Mouse (Mus musculus) left cerebral cortex, postnatal 25 days (tissue): ENCODE data around the gene S100a11. TPM values are rescaled to one million over a fixed set of nuclear protein-coding genes. Genes with fewer than 3 reads are reported as not detected.
"Not testable (repeated sequence)": the region's sequence is repeated elsewhere in the genome, so short reads cannot be mapped to it uniquely, and the experiment has no call there.

Source experiments
- DNase-seq, 2 experiments: peaks; one replicate each; pipeline ENCODE4 v3.0.0; 2022; ENCODE audit warnings: low spot score in 2 of 2, mixed read lengths in 1 of 2
- intact Hi-C: fragments of 180-260 bp; cut with DNase I; formaldehyde crosslinking; loops from one replicate; pipeline ENCODE4 v1.15.1; 2025
- total RNA-seq, 2 experiments: library from RNA; stranded (reverse); gene quantifications; 2 replicates each; pipeline ENCODE4 v1.2.3; 2021

Gene S100a11
- total RNA-seq, 2 experiments from 2014 or later, result 8.3 to 11.3 TPM

DNA sequence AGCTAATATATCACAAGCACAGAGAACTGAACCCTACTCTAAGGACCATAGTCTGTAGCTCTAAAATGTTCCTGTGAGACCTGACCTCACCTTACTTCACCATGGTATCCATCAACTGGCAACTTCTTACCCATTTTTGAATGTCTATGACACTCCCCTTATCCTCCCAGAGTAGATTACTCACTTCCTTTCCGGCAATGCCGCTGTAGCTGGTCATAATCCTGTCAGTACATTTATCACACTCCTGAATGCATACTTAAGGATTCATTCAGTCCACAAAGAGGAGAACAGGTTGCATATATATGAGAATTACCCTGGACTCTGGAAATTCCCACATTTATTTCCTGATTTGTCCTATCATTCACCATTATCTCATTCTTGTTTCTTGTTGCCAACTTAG is 2.9 kb upstream of the S100a11 start:
- intact Hi-C loops, result no loop called here
- no peak for DNase-seq

GRCm38 (mm10) chr3:93519856-93520329 is 395 bp upstream of the S100a11 start:
- intact Hi-C loops, result no loop called here
- no peak for DNase-seq

DNA sequence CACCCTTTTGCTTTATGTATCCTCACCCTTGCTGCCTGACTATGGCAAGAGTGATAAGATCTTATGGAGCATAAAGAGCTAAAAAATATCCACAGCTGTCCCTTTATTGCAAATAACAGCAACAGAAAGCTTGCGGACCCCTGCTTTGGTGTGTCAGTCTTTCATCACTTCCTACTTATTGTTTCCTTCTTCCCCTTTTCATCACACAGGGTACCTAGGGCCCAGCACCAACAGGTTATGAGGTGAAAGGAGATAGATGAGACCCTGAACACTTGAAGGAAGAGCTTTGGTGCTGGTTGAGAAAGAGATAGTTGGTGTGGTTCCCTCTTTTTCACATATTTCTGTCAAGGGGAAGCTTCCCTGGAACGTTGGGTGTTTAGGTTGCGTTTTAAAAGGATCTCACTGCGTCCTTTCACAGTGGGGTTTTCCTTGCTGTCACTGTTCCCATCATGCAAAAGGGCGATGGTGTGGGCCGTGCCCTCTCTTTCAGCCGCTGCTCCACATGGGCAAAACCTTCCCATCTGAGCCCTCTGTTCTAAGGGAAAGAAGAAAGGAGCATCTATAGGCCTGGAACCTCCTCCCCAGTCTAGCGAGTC is 1.3 kb downstream of the S100a11 start:
- no peak for DNase-seq
- intact Hi-C loops, result no loop called here

DNA sequence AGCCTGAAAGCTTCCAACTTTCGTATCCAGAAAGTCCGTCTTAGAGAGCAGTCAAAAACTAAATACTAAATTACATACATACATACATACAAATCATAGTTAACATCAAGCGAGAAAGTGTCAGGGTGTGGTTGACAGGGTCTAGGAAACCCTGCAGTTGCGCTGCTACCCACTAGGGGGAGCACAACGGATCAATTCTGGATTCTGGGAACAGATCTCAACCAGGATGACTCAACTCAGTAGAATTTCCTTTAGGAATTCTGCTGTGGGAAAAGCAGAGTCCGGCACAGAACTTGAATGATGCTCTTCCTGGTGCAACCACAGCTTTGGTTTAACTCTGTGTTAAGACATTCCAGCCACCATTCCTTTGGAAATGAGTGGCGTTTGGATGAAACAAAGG is 2.3 kb downstream of the S100a11 start:
- intact Hi-C loops, result no loop called here

GRCm38 (mm10) chr3:93527300-93527699 is 7.0 kb downstream of the S100a11 start:
- no peak for DNase-seq
- intact Hi-C loops, result no loop called here

More for the DNA sequence above, 2.3 kb downstream of the S100a11 start:
- peak; percentile 49 to 69 for DNase-seq

DNA sequence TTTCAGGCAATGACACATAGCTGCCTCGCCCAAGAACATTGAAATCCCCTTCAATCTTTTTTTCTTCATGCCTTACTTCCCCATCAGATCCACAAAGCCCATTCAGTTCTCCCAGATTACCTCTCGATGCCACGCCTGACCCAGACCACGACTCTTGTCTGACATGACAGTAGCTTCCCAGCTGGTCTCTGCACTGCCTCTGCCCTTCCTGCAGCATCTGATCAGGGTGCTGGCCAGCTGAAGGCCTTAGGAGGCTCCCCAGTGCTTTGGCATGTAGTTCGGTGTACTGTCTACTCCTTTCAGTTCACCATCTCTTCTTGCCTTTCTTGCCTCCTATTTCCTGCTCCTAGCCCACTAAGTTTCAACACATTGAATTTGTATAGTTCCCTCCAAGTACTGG is 8.5 kb downstream of the S100a11 start:
- intact Hi-C loops, result no loop called here
- no peak for DNase-seq

GRCm38 (mm10) chr3:93537068-93537576 is 16.8 kb downstream of the S100a11 start:
- DNase-seq, result no peak
- intact Hi-C loops, result no loop called here

- intact Hi-C loops, result no loop called here
These were observed 18.2 kb downstream of the S100a11 start for GRCm38 (mm10) chr3:93538486-93538885.

DNA sequence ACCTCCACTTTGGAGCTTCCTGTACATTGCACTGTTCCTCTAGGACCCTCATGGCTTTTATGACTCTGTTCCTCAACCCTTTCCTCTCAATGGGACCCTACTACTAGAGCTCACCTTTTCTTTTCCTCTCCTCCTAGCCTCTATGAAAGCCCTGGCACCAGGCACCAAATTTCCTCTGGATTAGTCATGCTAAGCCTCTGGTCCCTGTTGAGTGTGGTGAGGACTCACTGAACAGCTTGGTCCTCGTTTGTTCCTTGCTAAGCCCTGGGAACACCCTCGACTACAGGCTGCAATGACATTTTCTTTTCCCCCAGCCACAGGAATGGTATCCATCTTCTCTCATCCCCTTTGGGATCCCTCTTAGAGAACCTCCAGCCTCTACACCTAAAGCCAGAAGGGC is 21.2 kb downstream of the S100a11 start:
- intact Hi-C loops, result no loop called here

More at GRCm38 (mm10) chr3:93538486-93538885, 18.2 kb downstream of the S100a11 start:
- DNase-seq, result no peak

GRCm38 (mm10) chr3:93544170-93544569 is 23.9 kb downstream of the S100a11 start:
- DNase-seq, intact Hi-C loops: not testable (repeated sequence)

More for the DNA sequence above, 21.2 kb downstream of the S100a11 start:
- no peak for DNase-seq

DNA sequence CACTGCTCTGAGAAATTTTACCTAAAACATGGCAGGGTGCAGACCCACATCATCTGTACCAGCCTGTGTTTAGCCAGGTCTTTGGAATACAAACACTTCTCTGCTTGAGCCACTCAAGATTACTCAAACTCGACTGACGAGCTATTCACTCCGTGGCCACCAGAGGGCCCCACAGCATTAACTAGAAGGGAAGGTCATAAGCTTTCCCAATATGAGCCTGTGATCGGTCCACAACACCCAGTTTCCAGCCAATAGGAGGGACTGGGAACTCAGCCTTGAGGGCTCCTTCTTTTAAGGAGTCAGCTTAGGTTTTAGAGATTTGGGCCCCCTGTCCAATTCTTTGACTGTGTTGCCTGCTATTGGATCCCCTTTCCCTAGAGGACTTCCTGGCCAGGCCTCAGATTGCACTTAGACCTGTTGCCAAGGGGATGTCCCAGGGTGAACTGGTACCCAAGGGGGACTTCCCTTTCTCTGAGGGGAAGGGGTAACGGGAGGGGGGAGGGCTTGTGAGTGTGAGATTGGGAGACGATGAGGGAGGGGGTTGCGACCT is 26.9 kb downstream of the S100a11 start:
- intact Hi-C loops, result loop anchor here (1.0 kb wide), 1 partner anchor 60 kb away; no protein-coding TSS in a partner anchor
- DNase-seq, result peak; percentile 72 to 84

- no peak for DNase-seq
- intact Hi-C loops, result loop anchor here (1.0 kb wide), 1 partner anchor 59 kb away; no protein-coding TSS in a partner anchor
These were observed 27.7 kb downstream of the S100a11 start for GRCm38 (mm10) chr3:93547749-93548540.

- DNase-seq, result no peak
- intact Hi-C loops, result no loop called here
These were observed 28.4 kb downstream of the S100a11 start for GRCm38 (mm10) chr3:93548541-93549266.

DNA sequence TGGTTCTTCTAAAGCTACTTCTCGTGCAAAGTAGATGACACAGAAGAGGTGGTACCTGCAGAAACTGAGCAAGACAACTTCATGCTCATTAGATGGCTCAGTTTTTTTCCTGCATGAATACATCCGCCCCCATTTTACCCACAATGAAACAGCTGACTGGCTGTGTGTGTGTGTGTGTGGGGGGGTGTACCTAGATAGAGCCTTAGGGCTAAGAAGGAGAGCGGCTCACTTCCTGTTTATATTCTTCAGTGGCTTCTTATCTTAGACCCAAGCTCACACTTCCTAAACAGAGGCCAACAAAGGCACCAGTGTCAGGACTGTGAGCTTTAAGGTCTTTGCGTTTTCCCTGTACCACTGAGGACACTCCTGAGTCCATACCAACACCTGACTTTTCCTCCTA is 29.7 kb downstream of the S100a11 start:
- no peak for DNase-seq
- intact Hi-C loops, result no loop called here

DNA sequence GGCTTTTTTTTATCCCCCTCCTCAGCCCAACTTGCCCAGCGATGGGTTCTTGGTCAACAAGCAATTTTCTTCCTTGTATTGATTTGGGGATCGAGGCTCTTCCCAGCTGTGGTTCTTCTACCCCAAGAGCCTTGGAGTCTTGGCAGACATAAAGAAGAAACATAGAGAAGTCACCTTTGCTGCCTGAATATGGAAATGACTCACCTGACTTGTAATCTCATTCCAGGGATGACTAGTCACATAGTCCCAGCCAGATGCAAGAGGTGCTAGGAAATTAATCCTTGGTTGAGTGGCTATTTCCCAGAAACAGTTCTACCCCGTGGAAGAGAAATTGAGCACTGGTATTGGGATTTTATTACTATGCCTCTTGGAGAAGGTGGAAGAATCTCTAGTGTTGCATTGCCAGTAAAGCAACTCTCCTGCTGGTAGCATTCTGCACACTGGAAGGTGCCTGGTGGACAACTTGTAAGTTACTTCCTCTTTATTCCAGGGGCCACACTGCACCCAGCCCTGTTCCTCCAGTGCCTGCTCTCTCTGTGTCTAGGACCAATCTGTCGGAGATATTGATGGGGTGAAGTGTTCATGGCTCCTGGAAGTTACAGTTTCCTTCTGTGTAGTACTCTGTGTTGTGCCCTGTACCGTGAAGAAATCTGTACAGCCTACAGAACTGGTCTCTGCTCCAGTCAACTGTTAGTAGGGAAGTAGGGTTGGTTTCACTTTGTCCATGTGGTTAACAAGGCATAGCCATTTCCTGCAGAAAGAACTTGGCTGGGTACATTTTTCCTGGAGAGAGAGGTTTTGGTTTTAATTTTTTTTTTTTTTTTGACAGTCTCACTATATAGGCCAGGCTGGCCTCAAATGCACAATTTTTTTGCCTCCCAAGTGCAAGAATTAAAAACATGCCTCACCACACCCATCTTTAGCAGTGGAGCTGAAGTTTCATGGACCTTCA is 31.9 kb downstream of the S100a11 start:
- intact Hi-C loops, result no loop called here

DNA sequence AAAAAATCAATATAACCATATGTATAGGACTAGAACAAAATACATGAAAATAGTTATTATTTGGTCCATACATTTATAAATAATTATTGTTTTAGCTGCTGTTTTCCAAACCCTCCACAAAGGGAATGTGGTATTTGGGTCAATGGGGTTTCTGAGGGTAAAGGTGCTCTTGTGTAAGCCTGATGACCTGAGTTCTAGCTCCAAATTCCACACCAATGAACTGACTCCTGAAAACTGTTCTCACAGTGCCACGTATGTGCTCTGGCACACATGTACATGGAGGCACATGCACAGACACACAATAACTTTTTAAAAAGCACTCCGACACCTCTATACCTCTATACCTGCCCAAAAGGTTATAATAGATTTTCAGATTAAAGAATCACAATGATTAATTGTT is 33.0 kb downstream of the S100a11 start:
- DNase-seq, result no peak
- intact Hi-C loops, result no loop called here

More for the DNA sequence above, 31.9 kb downstream of the S100a11 start:
- no peak for DNase-seq

- DNase-seq, result peak in 1 of 2 experiments; percentile 34
- intact Hi-C loops, result no loop called here
These were observed 33.6 kb downstream of the S100a11 start for GRCm38 (mm10) chr3:93553765-93554378.

GRCm38 (mm10) chr3:93554379-93554980 is 34.2 kb downstream of the S100a11 start:
- intact Hi-C loops, result no loop called here
- no peak for DNase-seq
